In genomic region chr19:16041891-16042290, GRCm38 (mm10) we compare ENCODE assay signal across 24 mouse cellular contexts. TPM values are rescaled to one million over a fixed set of nuclear protein-coding genes. Genes with fewer than 3 reads are reported as not detected.
DNase-seq lines count a peak whose midpoint lies in the region; ATAC-seq and TF ChIP-seq lines count a peak whose summit lies in the region.
"Had no signal": no experiment of that assay in that cellular context is flagged by ENCODE, and none has a peak within 500 bp of the region (broad histone marks: within the 10 kb centered on the region; RNA-seq: fewer than 3 reads in every experiment).

No protein-coding gene starts in this region.

- no peaks in the 10 kb centered on the region for H3K36me3 ChIP-seq in kidney, adult 2 months (ENCODE audit: control insufficient read depth, insufficient read depth, low read length)
- H3K36me3 ChIP-seq: embryonic facial prominence, embryonic 10.5 days; embryonic facial prominence, embryonic 12.5 days; forebrain, embryonic 15.5 days; G1E had no signal

- no peak for TF ChIP-seq CTCF in kidney, adult 2 months (conservative IDR thresholded peaks at IDR 0.05; ENCODE audit: insufficient read depth, insufficient read length, low read depth, low read length)
- no peak for TF ChIP-seq CTCF in Patski (IDR thresholded peaks at IDR 0.05)

- ATAC-seq in Patski, result peak; percentile 90
- ATAC-seq: CD4-positive, CD25-positive, alpha-beta regulatory T cell, adult 4 months; forebrain, embryonic 13.5 days; forebrain, embryonic 15.5 days; forebrain, postnatal 0 days had no signal

- no peak overlapping the region for H3K27ac ChIP-seq in kidney, adult 2 months (ENCODE audit: insufficient read depth, low read depth, low read length)
- H3K27ac ChIP-seq: embryonic facial prominence, embryonic 10.5 days; embryonic facial prominence, embryonic 12.5 days; forebrain, embryonic 13.5 days; forebrain, embryonic 15.5 days had no signal

- POLR2A ChIA-PET in Patski (lab: Charles Lee), result interaction anchor here (0.6 to 0.7 kb wide), 2 partner anchors 59 to 484 kb away, joined by 3 to 4 read pairs; no protein-coding TSS in a partner anchor

- no peak for TF ChIP-seq POLR2A in kidney, adult 2 months (IDR thresholded peaks at IDR 0.05; ENCODE audit: low read depth, low read length)

- no peaks in the 10 kb centered on the region for H3K4me1 ChIP-seq in kidney, adult 2 months (ENCODE audit: control insufficient read depth, insufficient read depth, low read length)
- H3K4me1 ChIP-seq: embryonic facial prominence, embryonic 12.5 days; forebrain, embryonic 13.5 days; forebrain, embryonic 15.5 days had no signal

- no peaks in the 10 kb centered on the region for H3K27me3 ChIP-seq in kidney, adult 2 months (replicated peaks; ENCODE audit: control insufficient read depth, insufficient read depth, low read length)
- no peaks in the 10 kb centered on the region for H3K27me3 ChIP-seq in Patski
- H3K27me3 ChIP-seq: CH12.LX; embryonic facial prominence, embryonic 12.5 days; forebrain, embryonic 13.5 days; forebrain, embryonic 15.5 days had no signal

- CTCF ChIA-PET in Patski (lab: Charles Lee), result no interaction called here

- H3K4me3 ChIP-seq in kidney, adult 2 months (ENCODE audit: insufficient read depth, low read depth, low read length), result no peak overlapping the region
- H3K4me3 ChIP-seq: embryonic facial prominence, embryonic 10.5 days; embryonic facial prominence, embryonic 12.5 days; forebrain, embryonic 13.5 days; forebrain, embryonic 15.5 days had no signal

- 49% methylated on average over 5 of the region's 5 CpGs for WGBS in kidney, adult 2 months

- in situ Hi-C loops in Patski (cut with MboI; ENCODE audit: low pct_unique_long_range_greater_than_20kb), result no loop called here

- DNase-seq in kidney, adult 2 months, result peak; percentile 24
- DNase-seq in kidney, postnatal 10 days, result no peak
- DNase-seq in 3T3-L1 (ENCODE audit: low read depth, low spot score), result peak; percentile 35
- DNase-seq in Muller cell, postnatal 12 days (ENCODE audit: inconsistent ontology term), result peak; percentile 52
- peak; percentile 84 for DNase-seq in Patski (ENCODE audit: low read depth, low spot score)
- no peak for DNase-seq in lung, postnatal 36 days
- no peak for DNase-seq in adrenal gland, postnatal 4 days (ENCODE audit: low spot score in 2 of 2)
- DNase-seq: adrenal gland, adult 2 months; adrenal gland, postnatal 10 days; adrenal gland, postnatal 25 days; B cell, adult 2 months; cerebellum, adult 11-12 months; cerebellum, adult 2 months; cerebellum, adult 9-10 months; cerebellum, postnatal 10 days; cerebellum, postnatal 25 days; forebrain, postnatal 0 days had no signal

RNA-seq across cellular contexts. Expression of gene Cep78, which starts 57.1 kb away (rescaled TPM):
- polyA plus RNA-seq in kidney, adult 2 months (2012; rRNA removed), result 1.5 and 1.6 TPM in 2 replicates
- polyA plus RNA-seq in Patski (2021), result 13.7 TPM
- total RNA-seq in adrenal gland, postnatal 4 days (2021), result 10 to 100 TPM; 16.2 to 17.2 TPM

Comparison
In these comparisons a context has a peak if more than half of its experiments do, and no peak if none do; other contexts are left out.
1. DNase-seq: peak in kidney, adult 2 months (single experiment), 3T3-L1 (single experiment), Muller cell, postnatal 12 days (single experiment) and Patski (single experiment); none in kidney, postnatal 10 days (single experiment), lung, postnatal 36 days (single experiment) and adrenal gland, postnatal 4 days (0 of 2).